Mouse (Mus musculus) left cerebral cortex, postnatal 10 days (tissue): ENCODE data around the gene Tmc1. TPM values are rescaled to one million over a fixed set of nuclear protein-coding genes. Genes with fewer than 3 reads are reported as not detected.

Source experiments
- DNase-seq, 2 experiments: peaks; one replicate each; pipeline ENCODE4 v3.0.0; 2021 to 2022; ENCODE audit warnings: low spot score in 2 of 2, mixed read lengths in 1 of 2; ENCODE audit errors: extremely low spot score in 1 of 2
- intact Hi-C: fragments of 180-260 bp; cut with DNase I; formaldehyde crosslinking; loops from one replicate; pipeline ENCODE4 v1.15.1; 2025
- total RNA-seq, 2 experiments: library from RNA; stranded (reverse); gene quantifications; 2 replicates each; pipeline ENCODE4 v1.2.3; 2021

Tmc1 gene
- under 1 TPM in 1 of 2 experiments, not detected in 1; 0.11 TPM for total RNA-seq

GRCm38 (mm10) chr19:20953874-20954273, at the start of gene Tmc1:
Tmc1 (minus strand) TSS chr19:20954202.
- intact Hi-C loops, result no loop called here
- no peak for DNase-seq

DNA sequence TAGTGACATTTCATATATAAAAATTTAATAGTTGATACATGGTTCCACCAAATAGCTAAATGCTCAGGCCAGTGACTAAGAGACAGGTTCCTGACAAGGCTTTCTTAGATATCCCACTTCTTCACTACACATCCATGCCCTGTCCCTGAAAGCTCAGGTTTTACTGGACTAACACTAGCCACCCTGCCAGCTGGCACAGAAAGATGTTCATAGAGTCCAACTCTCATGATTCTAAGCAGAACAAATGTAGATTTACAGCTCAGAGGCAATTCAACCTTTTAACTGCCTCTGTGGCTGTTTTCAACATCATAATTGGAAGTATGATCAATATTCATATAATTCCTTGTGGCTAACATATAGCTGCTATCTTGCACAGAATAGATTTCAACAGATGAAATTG, 47.5 kb upstream of the Tmc1 start:
- intact Hi-C loops, result no loop called here
- DNase-seq, result no peak

- DNase-seq, result no peak
- intact Hi-C loops, result no loop called here
Measured at GRCm38 (mm10) chr19:20979244-20979643, 25.2 kb upstream of the Tmc1 start.

GRCm38 (mm10) chr19:20978148-20978547, 24.1 kb upstream of the Tmc1 start:
- intact Hi-C loops, result no loop called here

DNA sequence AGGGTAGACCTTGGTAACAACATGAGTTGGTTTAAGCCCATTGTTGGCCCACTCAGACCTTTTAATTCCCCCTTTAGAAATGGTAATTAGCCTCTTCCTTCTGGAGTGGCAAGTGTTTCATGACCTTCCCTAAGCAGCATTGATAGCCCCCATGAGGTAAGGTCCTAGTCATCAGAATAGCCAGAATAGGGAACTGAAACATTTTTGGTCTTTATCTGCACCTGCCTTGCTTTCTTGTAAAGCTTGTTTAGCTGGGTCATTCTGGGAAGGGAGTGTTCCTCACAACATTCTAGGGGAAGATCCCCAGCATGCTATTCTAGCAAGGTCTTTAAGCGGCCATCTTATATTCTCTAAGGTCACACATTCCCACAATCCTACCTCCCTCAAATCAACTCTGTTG, 17.9 kb upstream of the Tmc1 start:
- intact Hi-C loops, result no loop called here
- no peak for DNase-seq

More at GRCm38 (mm10) chr19:20978148-20978547, 24.1 kb upstream of the Tmc1 start:
- DNase-seq, result no peak

GRCm38 (mm10) chr19:20954815-20955214, 813 bp upstream of the Tmc1 start:
- intact Hi-C loops, result no loop called here
- no peak for DNase-seq

GRCm38 (mm10) chr19:20944446-20944845, 9.6 kb downstream of the Tmc1 start:
- DNase-seq, result no peak
- intact Hi-C loops, result no loop called here

GRCm38 (mm10) chr19:20924282-20924681, 29.7 kb downstream of the Tmc1 start:
- intact Hi-C loops, result no loop called here
- DNase-seq, result no peak

DNA sequence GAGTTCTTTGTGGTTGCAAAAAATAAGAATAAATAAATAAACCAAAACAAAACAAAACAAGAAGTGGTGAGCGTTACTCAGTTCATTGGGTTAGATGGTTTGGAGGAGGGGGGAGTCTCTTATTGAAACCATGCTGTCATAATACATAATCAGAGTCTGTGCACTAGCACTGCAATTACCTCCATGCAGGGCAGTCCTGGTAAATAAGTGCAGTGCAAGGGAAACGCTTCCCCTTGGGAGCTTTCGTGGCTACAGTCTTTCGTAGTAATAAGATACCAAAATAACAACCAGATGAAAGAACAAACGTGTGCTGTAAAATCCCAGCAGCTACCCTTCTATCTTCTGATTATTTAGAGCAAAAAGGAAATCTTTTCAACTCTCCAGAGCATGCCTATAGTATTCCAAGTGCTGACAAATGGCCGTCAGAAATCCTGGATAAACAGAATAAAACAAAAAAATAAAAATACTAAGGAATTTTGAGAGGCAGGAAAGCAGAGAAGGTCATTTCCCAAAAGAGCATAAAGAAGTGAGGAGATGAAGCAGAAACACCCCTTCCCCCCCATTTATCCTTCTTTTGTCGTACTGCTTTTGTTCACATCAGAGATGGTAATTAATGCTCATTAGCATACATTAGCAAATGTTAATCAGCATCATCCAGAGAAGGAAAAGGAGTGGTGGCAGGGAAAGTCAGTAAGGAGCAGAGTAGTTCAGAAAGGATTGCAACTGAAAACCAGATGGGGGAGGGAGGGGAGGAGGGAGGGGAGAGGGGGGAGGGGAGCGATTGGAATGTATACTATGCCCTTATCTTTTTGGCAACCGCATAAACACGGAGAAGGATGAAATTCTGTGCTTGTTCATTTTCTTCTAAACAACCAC, 30.4 kb downstream of the Tmc1 start:
- intact Hi-C loops, result no loop called here
- DNase-seq, result no peak

DNA sequence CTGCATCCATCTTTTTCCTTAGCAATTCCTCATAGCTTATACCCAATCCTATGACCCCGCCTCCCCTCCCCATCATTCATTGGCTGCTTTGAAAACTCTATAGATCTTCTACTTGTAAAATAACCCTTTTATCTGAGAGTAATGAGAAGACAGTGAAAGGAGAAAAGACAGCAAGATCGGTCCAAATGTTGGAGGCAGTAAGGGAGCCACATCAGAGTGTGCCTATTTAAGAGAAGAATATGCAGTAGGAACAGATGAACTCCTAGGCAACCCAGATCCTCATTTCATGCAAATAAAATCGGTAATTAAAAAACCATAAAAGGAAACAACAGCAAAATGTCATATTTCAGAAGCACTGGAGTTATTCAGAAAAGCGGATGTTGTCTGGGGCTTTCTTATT, 35.8 kb downstream of the Tmc1 start:
- intact Hi-C loops, result no loop called here
- DNase-seq, result peak in 1 of 2 experiments; percentile 31

GRCm38 (mm10) chr19:20915151-20915550, 38.9 kb downstream of the Tmc1 start:
- intact Hi-C loops, result no loop called here

GRCm38 (mm10) chr19:20910356-20910755, 43.6 kb downstream of the Tmc1 start:
- intact Hi-C loops, result no loop called here
- DNase-seq, result no peak

More at GRCm38 (mm10) chr19:20915151-20915550, 38.9 kb downstream of the Tmc1 start:
- DNase-seq, result no peak

DNA sequence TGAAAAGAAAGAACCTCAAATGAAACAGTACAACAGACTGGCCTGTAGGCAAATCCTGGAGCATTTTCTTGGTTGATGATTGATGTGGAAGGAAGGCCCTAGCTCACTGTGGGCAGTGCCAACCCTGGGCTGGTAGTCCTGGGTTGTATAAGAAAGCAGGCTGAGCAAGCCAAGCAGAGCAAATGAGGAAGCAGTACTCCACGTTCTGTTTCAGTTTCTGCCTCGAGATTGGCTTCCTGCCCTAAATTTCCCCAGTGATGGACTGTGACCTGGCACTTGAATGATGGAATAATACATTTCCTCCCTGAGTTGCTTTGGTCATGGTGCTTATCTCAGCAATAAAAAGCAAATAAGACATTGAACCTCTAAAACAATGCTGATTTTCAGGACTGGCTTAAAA, 72.8 kb downstream of the Tmc1 start:
- DNase-seq, result no peak
- intact Hi-C loops, result no loop called here

- no peak for DNase-seq
- intact Hi-C loops, result no loop called here
Measured at GRCm38 (mm10) chr19:20875881-20876280, 78.1 kb downstream of the Tmc1 start.

DNA sequence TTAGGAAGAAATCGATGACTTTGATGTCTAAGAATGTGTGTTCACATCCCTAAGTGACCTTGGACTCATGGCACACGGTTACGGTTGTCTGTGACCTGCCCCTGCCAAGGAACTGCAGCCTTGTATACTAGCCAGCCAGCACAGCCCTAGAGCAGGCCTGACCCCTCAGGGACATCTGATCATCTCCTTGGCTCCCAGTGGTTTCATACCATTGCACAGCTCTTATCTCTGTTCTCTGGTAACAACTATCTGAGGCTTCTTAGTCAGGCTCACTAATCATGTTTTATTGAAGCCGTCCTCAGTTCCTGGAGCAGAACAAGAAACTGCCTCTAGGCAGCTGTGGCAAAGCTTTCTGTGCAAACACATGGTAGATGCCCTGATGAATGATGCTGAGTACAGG, 92.2 kb downstream of the Tmc1 start:
- intact Hi-C loops, result no loop called here
- no peak for DNase-seq

DNA sequence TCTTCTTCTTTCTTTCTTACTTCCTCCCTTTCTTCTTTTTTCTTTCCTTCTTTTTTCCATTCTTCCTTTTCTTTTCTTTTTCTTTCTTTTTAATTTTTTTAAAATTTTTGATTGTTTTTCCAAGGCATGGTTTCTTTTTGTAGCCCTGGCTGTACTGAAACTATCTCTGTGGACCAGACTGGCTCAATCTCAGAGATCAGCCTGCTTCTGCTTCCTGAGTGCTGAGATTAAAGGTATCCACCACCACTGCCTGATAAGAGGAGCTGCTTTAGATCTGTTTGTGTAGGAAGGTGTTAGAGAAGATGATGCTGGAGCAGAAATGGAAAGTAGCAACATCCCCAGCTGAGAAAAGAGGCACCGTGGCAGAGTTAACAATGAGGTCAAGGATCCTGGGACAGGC, 93.7 kb downstream of the Tmc1 start:
- intact Hi-C loops, result no loop called here
- no peak for DNase-seq

- no peak for DNase-seq
- intact Hi-C loops, result loop anchor here (10.0 kb wide), 1 partner anchor 507 kb away; no protein-coding TSS in a partner anchor
Measured at GRCm38 (mm10) chr19:20857819-20858218, 96.2 kb downstream of the Tmc1 start.

DNA sequence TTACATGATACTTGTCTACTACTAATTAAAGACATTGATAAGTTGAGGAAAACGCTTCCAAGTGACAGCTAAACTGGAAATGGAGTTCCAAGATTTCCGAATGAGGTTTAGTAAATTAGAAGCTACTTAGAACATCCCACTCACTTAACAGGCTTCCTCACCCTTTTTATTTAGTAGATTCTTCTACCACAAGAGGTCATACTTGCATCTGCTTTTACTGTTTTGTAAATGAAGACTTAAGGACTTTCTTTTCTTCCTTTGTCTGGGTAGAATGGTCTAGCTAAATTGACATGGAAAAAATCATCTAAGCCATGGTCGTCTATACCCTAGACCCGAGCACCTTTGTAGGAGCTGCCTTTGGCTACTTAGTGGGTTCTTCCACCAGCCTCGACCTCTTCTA, 105.1 kb downstream of the Tmc1 start:
- intact Hi-C loops, result no loop called here
- no peak for DNase-seq

GRCm38 (mm10) chr19:20847476-20848073, 106.4 kb downstream of the Tmc1 start:
- no peak for DNase-seq
- intact Hi-C loops, result no loop called here

DNA sequence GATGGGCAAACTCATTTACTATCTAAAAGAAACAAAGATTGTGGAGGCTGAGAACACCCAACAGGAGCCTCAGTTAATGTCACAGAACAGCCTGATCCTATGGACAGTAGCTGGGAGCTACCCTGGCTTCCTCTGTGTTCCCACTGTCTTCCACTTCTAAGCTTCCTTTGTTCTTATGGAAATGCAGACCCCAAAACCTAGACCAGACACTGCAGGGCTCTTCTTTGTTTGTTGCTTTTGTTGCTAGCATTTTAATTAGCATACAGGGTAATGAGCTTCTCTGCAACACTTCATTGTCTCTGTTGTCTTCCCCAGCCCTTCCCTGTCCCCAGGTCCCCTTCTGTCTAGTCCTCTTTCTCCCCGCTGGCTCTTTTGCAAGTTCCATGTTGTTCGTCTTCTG, 116.6 kb downstream of the Tmc1 start:
- DNase-seq, result no peak
- intact Hi-C loops, result no loop called here
